In the genomic region with DNA sequence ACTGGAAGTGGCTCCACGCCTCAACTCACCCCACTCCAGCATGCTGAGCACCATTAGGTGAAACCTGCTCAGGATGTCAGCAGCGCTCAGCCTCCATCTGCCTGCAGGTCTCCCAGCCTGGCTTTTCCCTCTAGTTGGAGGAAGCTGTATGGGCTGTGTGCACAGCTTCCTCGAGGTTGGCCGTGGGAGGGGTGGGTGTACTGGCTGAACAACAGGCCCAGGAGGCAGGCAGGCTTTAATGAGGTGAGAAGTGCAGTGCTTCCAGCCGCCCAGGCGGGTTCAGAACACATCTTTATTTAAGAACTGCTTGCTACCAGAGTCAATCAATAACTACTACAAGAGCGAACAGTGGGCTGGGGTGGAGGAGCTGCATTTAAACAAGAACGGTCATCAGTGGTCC, we compare ENCODE assay signal across 12 mouse cellular contexts. TPM values are rescaled to one million over a fixed set of nuclear protein-coding genes. Genes with fewer than 3 reads are reported as not detected.
DNase-seq lines count a peak whose midpoint lies in the region; ATAC-seq and TF ChIP-seq lines count a peak whose summit lies in the region.
"Had no signal": no experiment of that assay in that cellular context is flagged by ENCODE, and none has a peak within 500 bp of the region (broad histone marks: within the 10 kb centered on the region; RNA-seq: fewer than 3 reads in every experiment).

No protein-coding gene starts in this region.

- H3K4me3 ChIP-seq in forebrain, embryonic 15.5 days, result no peak overlapping the region
- no peak overlapping the region for H3K4me3 ChIP-seq in limb, embryonic 14.5 days (replicated peaks; ENCODE audit: low read length)
- H3K4me3 ChIP-seq: embryonic facial prominence, embryonic 15.5 days; megakaryocyte, embryonic 14.5 days had no signal

- no peak for ATAC-seq in forebrain, embryonic 15.5 days (replicated peaks)
- ATAC-seq in limb, embryonic 14.5 days (ENCODE audit: low FRiP score, low read depth), result peak; percentile 44

- H3K27me3 ChIP-seq in forebrain, embryonic 15.5 days, result no peaks in the 10 kb centered on the region
- H3K27me3 ChIP-seq in limb, embryonic 14.5 days (ENCODE audit: control insufficient read depth, insufficient read depth, low read length), result no peaks in the 10 kb centered on the region
- H3K27me3 ChIP-seq: embryonic facial prominence, embryonic 15.5 days had no signal

- peaks cover 23% of the 10 kb centered on the region for H3K36me3 ChIP-seq in forebrain, embryonic 15.5 days
- peaks cover 23% of the 10 kb centered on the region for H3K36me3 ChIP-seq in limb, embryonic 14.5 days (ENCODE audit: control insufficient read depth, insufficient read depth, low read length)

- peaks cover 5% of the 10 kb centered on the region; the same call in 1 of the 2 replicates for H3K4me1 ChIP-seq in forebrain, embryonic 15.5 days
- 0 out of 2 replicates have a peak, but pooled peaks cover 5% of the 10 kb centered on the region for H3K4me1 ChIP-seq in limb, embryonic 14.5 days (ENCODE audit: control insufficient read depth, insufficient read depth, low read length)
- H3K4me1 ChIP-seq: embryonic facial prominence, embryonic 15.5 days; megakaryocyte, embryonic 14.5 days had no signal

- H3K4me2 ChIP-seq in forebrain, embryonic 15.5 days (replicated peaks), result no peak overlapping the region
- no peak overlapping the region for H3K4me2 ChIP-seq in limb, embryonic 14.5 days (replicated peaks; ENCODE audit: low read depth, low read length, severe bottlenecking)
- H3K4me2 ChIP-seq: embryonic facial prominence, embryonic 15.5 days had no signal

- H3K27ac ChIP-seq in forebrain, embryonic 15.5 days (replicated peaks), result peak overlapping the region; percentile 55
- no peak overlapping the region for H3K27ac ChIP-seq in limb, embryonic 14.5 days (replicated peaks; ENCODE audit: low read depth, low read length)
- H3K27ac ChIP-seq: embryonic facial prominence, embryonic 15.5 days had no signal

- TF ChIP-seq POLR2A in brain, embryonic 14.5 days (IDR thresholded peaks at IDR 0.05; ENCODE audit: borderline replicate concordance, extremely low read depth, insufficient read depth, insufficient read length, poor library complexity, severe bottlenecking), result no peak
- no peak for TF ChIP-seq POLR2A in limb, embryonic 14.5 days (IDR thresholded peaks at IDR 0.05; ENCODE audit: borderline replicate concordance, extremely low read depth, insufficient read depth, insufficient read length)

- H3K9me3 ChIP-seq in forebrain, embryonic 15.5 days, result no peaks in the 10 kb centered on the region
- H3K9me3 ChIP-seq in limb, embryonic 14.5 days (ENCODE audit: control insufficient read depth, low read length), result no peaks in the 10 kb centered on the region
- H3K9me3 ChIP-seq: embryonic facial prominence, embryonic 15.5 days; megakaryocyte, embryonic 14.5 days had no signal

- no peak overlapping the region for H3K9ac ChIP-seq in forebrain, embryonic 15.5 days (replicated peaks)
- no peak overlapping the region for H3K9ac ChIP-seq in limb, embryonic 14.5 days (ENCODE audit: low read depth, low read length, severe bottlenecking)
- H3K9ac ChIP-seq: embryonic facial prominence, embryonic 15.5 days had no signal

- WGBS in forebrain, embryonic 15.5 days, result 61% methylated on average over 8 of the region's 8 CpGs
- 25% methylated on average over 8 of the region's 8 CpGs for WGBS in limb, embryonic 14.5 days

- no peak for TF ChIP-seq CTCF in brain, embryonic 14.5 days (IDR thresholded peaks at IDR 0.05; ENCODE audit: borderline replicate concordance, extremely low read depth, insufficient read depth, insufficient read length)

- DNase-seq in heart, adult 11 months, result peak; percentile 85
- DNase-seq in heart, adult 18-20 months, result no peak
- DNase-seq in brain, embryonic 14.5 days (ENCODE audit: low read depth), result peak; percentile 57
- DNase-seq in limb, embryonic 14.5 days (ENCODE audit: low spot score), result no peak
- no peak for DNase-seq in layer of hippocampus, postnatal 14 days (ENCODE audit: low spot score in 2 of 2)
- DNase-seq in frontal cortex, adult 2 months (ENCODE audit: extremely low spot score in 1 of 2, low spot score in 1 of 2), result no peak
- no peak for DNase-seq in thymus, postnatal 0 days (ENCODE audit: low spot score)
- DNase-seq: B cell, adult 2 months; kidney, adult 2 months had no signal

RNA-seq across cellular contexts. Expression of a gene that starts 5.5 kb away (rescaled TPM):
- total RNA-seq in heart, adult 18-20 months (2021), result 1 to 10 TPM; 1.5 TPM
- 2.3 TPM in 2 replicates for polyA plus RNA-seq in brain, embryonic 14.5 days (2012; rRNA removed)
- polyA plus RNA-seq in forebrain, embryonic 15.5 days (2015; fragmentation: Nextera tagmentation; extraction: Ambion mirVana), result 1.3 and 1.5 TPM in 2 replicates
- 3.1 and 3.5 TPM in 2 replicates for polyA plus RNA-seq in limb, embryonic 14.5 days (2012; rRNA removed)
- polyA plus RNA-seq in limb, embryonic 14.5 days (2014; fragmentation: Nextera tagmentation; extraction: Ambion mirVana), result 1.8 and 2.1 TPM in 2 replicates
- total RNA-seq in layer of hippocampus, postnatal 14 days (2021), result 1 to 10 TPM; 2.7 to 4.0 TPM
- 5.1 and 6.4 TPM in 2 replicates for polyA plus RNA-seq in frontal cortex, adult 2 months (2012; rRNA removed)
- 1.8 and 2.1 TPM in 2 replicates for polyA plus RNA-seq in thymus, postnatal 0 days (2015; fragmentation: Nextera tagmentation; extraction: Ambion mirVana)

RNA-seq across cellular contexts. Expression of a gene that starts 31.5 kb away (rescaled TPM):
- 1 to 10 TPM; 3.1 to 4.0 TPM for total RNA-seq in heart, adult 18-20 months (2021)
- 92.0 and 111 TPM in 2 replicates for polyA plus RNA-seq in brain, embryonic 14.5 days (2012; rRNA removed)
- polyA plus RNA-seq in forebrain, embryonic 15.5 days (2015; fragmentation: Nextera tagmentation; extraction: Ambion mirVana), result 117 and 137 TPM in 2 replicates
- polyA plus RNA-seq in limb, embryonic 14.5 days (2012; rRNA removed), result 1.1 TPM in 2 replicates
- 0.84 and 1.2 TPM in 2 replicates for polyA plus RNA-seq in limb, embryonic 14.5 days (2014; fragmentation: Nextera tagmentation; extraction: Ambion mirVana)
- total RNA-seq in layer of hippocampus, postnatal 14 days (2021), result 10 to 100 TPM; 52.7 to 54.9 TPM
- 35.6 and 39.8 TPM in 2 replicates for polyA plus RNA-seq in frontal cortex, adult 2 months (2012; rRNA removed)
- polyA plus RNA-seq in thymus, postnatal 0 days (2015; fragmentation: Nextera tagmentation; extraction: Ambion mirVana), result 0.08 and 0.23 TPM in 2 replicates

RNA-seq across cellular contexts. Expression of a gene that starts 34.4 kb away (rescaled TPM):
- total RNA-seq in heart, adult 18-20 months (2021), result 10 to 100 TPM; 25.1 to 27.6 TPM
- 51.7 and 54.8 TPM in 2 replicates for polyA plus RNA-seq in brain, embryonic 14.5 days (2012; rRNA removed)
- 54.9 and 55.5 TPM in 2 replicates for polyA plus RNA-seq in forebrain, embryonic 15.5 days (2015; fragmentation: Nextera tagmentation; extraction: Ambion mirVana)
- polyA plus RNA-seq in limb, embryonic 14.5 days (2012; rRNA removed), result 43.6 and 48.1 TPM in 2 replicates
- polyA plus RNA-seq in limb, embryonic 14.5 days (2014; fragmentation: Nextera tagmentation; extraction: Ambion mirVana), result 37.4 and 43.6 TPM in 2 replicates
- 10 to 100 TPM; 39.2 to 45.2 TPM for total RNA-seq in layer of hippocampus, postnatal 14 days (2021)
- 49.1 and 51.0 TPM in 2 replicates for polyA plus RNA-seq in frontal cortex, adult 2 months (2012; rRNA removed)
- polyA plus RNA-seq in thymus, postnatal 0 days (2015; fragmentation: Nextera tagmentation; extraction: Ambion mirVana), result 41.3 and 44.7 TPM in 2 replicates

Comparison
In these comparisons a context has a peak if more than half of its experiments do, and no peak if none do; other contexts are left out.
1. DNase-seq: peak in heart, adult 11 months (single experiment) and brain, embryonic 14.5 days (single experiment); none in heart, adult 18-20 months (0 of 2), limb, embryonic 14.5 days (single experiment), layer of hippocampus, postnatal 14 days (0 of 2), frontal cortex, adult 2 months (0 of 2) and thymus, postnatal 0 days (single experiment).
2. RNA of a gene that starts 31.5 kb away (polyA plus RNA-seq): 117 to 137 TPM in forebrain, embryonic 15.5 days, 92.0 to 111 TPM in brain, embryonic 14.5 days and 35.6 to 39.8 TPM in frontal cortex, adult 2 months; 0.84 to 1.2 TPM in limb, embryonic 14.5 days and 0.08 to 0.23 TPM in thymus, postnatal 0 days; every median in the first group is over 10 times any median in the second.